Mouse (Mus musculus) right cerebral cortex, postnatal 10 days (tissue): Measurements from ENCODE around the gene Cacna1g.

Experiments used
- DNase-seq, 2 experiments: peaks; one replicate each; pipeline ENCODE4 v3.0.0; 2021; ENCODE audit warnings: low spot score in 2 of 2

Cacna1g gene

GRCm38 (mm10) chr11:94473707-94474543 is at the start of gene Cacna1g:
Gene Cacna1g, minus strand, starts transcription at chr11:94474198.
- peak; percentile 95 for DNase-seq

- peak; percentile 63 to 72 for DNase-seq
These were observed 47.3 kb upstream of the Cacna1g start, which contains the start of gene Mycbpap for GRCm38 (mm10) chr11:94521219-94521843. Gene Mycbpap, minus strand, starts transcription at chr11:94521742.

GRCm38 (mm10) chr11:94513452-94513851 is 39.5 kb upstream of the Cacna1g start:
- DNase-seq = no peak

GRCm38 (mm10) chr11:94508976-94509375 is 35.0 kb upstream of the Cacna1g start:
- DNase-seq = no peak

- no peak for DNase-seq
These were observed 27.5 kb upstream of the Cacna1g start for GRCm38 (mm10) chr11:94501482-94501881.

- no peak for DNase-seq
These were observed 26.4 kb upstream of the Cacna1g start for GRCm38 (mm10) chr11:94500362-94500761.

- peak in 1 of 2 experiments; percentile 29 for DNase-seq
These were observed 25.7 kb upstream of the Cacna1g start, which contains the start of gene Epn3 for GRCm38 (mm10) chr11:94499661-94500152. Gene Epn3, minus strand, starts transcription at chr11:94499974.

GRCm38 (mm10) chr11:94499035-94499434 is 25.0 kb upstream of the Cacna1g start:
- peak; percentile 52 to 64 for DNase-seq

GRCm38 (mm10) chr11:94498093-94498996 is 24.3 kb upstream of the Cacna1g start:
- peak; percentile 71 to 74 for DNase-seq

- DNase-seq = no peak
These were observed 21.4 kb upstream of the Cacna1g start for GRCm38 (mm10) chr11:94495415-94495814.

GRCm38 (mm10) chr11:94491749-94492099 is 17.7 kb upstream of the Cacna1g start:
- no peak for DNase-seq

- peak; percentile 75 to 82 for DNase-seq
These were observed 17.2 kb upstream of the Cacna1g start for GRCm38 (mm10) chr11:94491035-94491748.

- no peak for DNase-seq
These were observed 15.7 kb upstream of the Cacna1g start for GRCm38 (mm10) chr11:94489745-94490144.

- no peak for DNase-seq
These were observed 15.0 kb upstream of the Cacna1g start for GRCm38 (mm10) chr11:94488767-94489533.

GRCm38 (mm10) chr11:94486001-94486400 is 12.0 kb upstream of the Cacna1g start, which contains the start of gene Spata20:
Gene Spata20, minus strand, starts transcription at chr11:94486179.
- peak; percentile 86 to 91 for DNase-seq

- no peak for DNase-seq
These were observed 11.2 kb upstream of the Cacna1g start for GRCm38 (mm10) chr11:94485223-94485622.

GRCm38 (mm10) chr11:94484636-94485035 is 10.6 kb upstream of the Cacna1g start:
- DNase-seq = no peak

GRCm38 (mm10) chr11:94483921-94484320 is 9.9 kb upstream of the Cacna1g start:
- DNase-seq = no peak

- no peak for DNase-seq
These were observed 9.4 kb upstream of the Cacna1g start for GRCm38 (mm10) chr11:94483436-94483835.

GRCm38 (mm10) chr11:94482738-94483137 is 8.7 kb upstream of the Cacna1g start:
- no peak for DNase-seq
